Mouse (Mus musculus) lung, embryonic 15.5 days (tissue): ENCODE results near the gene Cd22. TPM values are rescaled to one million over a fixed set of nuclear protein-coding genes. Genes with fewer than 3 reads are reported as not detected.
"Not testable (repeated sequence)": the region's sequence is repeated elsewhere in the genome, so short reads cannot be mapped to it uniquely, and the experiment has no call there.

ENCODE experiments used
- ATAC-seq: fragments of 200-750 bp; cut with Nextera tagmentation; 2 replicates; pipeline ENCODE4 v1.8.0; 2017; ENCODE audit warnings: moderate number of reproducible peaks, borderline replicate concordance; ENCODE audit not compliant: low FRiP score, low TSS enrichment; ENCODE audit errors: extremely low read depth
- H3K27ac ChIP-seq: fragments of 300-500 bp; sonication (generic); 2 replicates; pipeline ENCODE4 v1.5.1; 2015; ENCODE audit warnings: moderate library complexity, mild to moderate bottlenecking, inconsistent platforms
- H3K27me3 ChIP-seq: fragments of 300-500 bp; sonication (generic); 2 replicates; pipeline ENCODE4 v1.6.1; 2015; ENCODE audit warnings: inconsistent platforms
- H3K36me3 ChIP-seq: fragments of 300-500 bp; sonication (generic); 2 replicates; pipeline ENCODE4 v1.6.1; 2015; ENCODE audit warnings: inconsistent platforms
- H3K4me1 ChIP-seq: fragments of 300-500 bp; sonication (generic); 2 replicates; pipeline ENCODE4 v1.6.1; 2015; ENCODE audit warnings: inconsistent platforms
- H3K4me2 ChIP-seq: fragments of 300-500 bp; sonication (generic); 2 replicates; pipeline ENCODE4 v1.6.1; 2015; ENCODE audit warnings: inconsistent platforms, mild to moderate bottlenecking, moderate library complexity
- H3K4me3 ChIP-seq: fragments of 300-500 bp; sonication (generic); 2 replicates; pipeline ENCODE4 v1.5.1; 2015; ENCODE audit warnings: mild to moderate bottlenecking, inconsistent platforms
- H3K9ac ChIP-seq: fragments of 300-500 bp; sonication (generic); 2 replicates; pipeline ENCODE4 v1.6.1; 2015; ENCODE audit warnings: inconsistent platforms
- H3K9me3 ChIP-seq: fragments of 300-500 bp; sonication (generic); 2 replicates; pipeline ENCODE4 v1.6.1; 2016; ENCODE audit warnings: inconsistent platforms
- WGBS: fragments of 180-500 bp; shearing (Covaris S2); methylation state at CpG from one replicate; pipeline ENCODE4 v1.1.7; 2015; 5-methylcytosine and 5-hydroxymethylcytosine counted together
- polyA plus RNA-seq: library from polyadenylated mRNA; unstranded; fragments of >200 nt; fragmentation: Nextera tagmentation; extraction: Ambion mirVana; gene quantifications from 2 replicates; pipeline ENCODE4 v1.2.1, GENCODE M21; 2015

Gene Cd22
- polyA plus RNA-seq, 1 experiment from 2014 or later: 0.05 TPM

DNA sequence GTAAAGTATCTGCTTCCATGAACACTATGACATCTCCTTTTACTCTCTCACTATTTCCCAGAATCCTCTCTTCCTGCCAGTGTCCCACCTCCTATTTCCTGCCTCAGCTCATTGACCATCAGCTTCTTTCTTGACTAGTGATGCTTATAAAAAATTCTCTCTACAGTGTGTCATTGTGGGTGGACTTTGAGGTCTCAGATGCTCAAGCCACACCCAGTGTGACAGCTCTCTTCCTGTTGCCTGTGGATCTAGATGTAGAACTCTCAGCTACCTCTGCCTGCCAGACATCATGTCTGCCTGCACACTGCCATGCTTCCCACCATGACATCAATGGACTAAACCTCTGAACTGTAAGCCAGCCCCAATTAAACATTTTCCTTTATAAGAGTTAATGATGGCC lies 42.9 kb downstream of the Cd22 start:
- no peaks in the 10 kb centered on the region for H3K27me3 ChIP-seq
- H3K9ac ChIP-seq: no peak overlapping the region
- H3K9me3 ChIP-seq: no peaks in the 10 kb centered on the region
- no peak overlapping the region for H3K27ac ChIP-seq
- ATAC-seq: no peak
- H3K4me3 ChIP-seq: no peak overlapping the region
- no peaks in the 10 kb centered on the region for H3K4me1 ChIP-seq
- no peaks in the 10 kb centered on the region for H3K36me3 ChIP-seq
- no peak overlapping the region for H3K4me2 ChIP-seq

DNA sequence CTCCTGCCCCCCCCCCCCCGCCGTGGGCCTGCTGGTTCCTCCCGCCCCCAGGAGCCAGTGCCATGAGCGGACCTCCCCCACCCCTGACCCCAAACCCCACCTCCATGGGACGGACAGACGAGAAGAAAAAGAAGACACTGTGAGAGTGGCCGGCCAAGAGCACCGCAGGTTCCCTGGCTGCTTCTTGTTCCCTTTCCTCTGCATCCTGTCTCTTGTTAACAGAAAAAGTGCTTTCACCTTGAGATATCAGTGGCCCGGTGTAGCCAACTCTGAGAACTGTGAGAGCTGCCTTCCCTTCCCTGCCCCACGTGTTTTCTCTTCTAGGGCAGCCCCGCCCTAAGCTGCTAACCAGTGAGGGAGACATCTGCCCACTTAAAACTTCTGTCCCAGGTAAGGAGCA lies 47.5 kb downstream of the Cd22 start:
- not testable (repeated sequence) for H3K4me1 ChIP-seq
- WGBS: 24% methylated on average over 8 of the region's 11 CpGs

GRCm38 (mm10) chr7:30832261-30832660 lies 47.9 kb downstream of the Cd22 start:
- 68% methylated on average over 15 of the region's 17 CpGs for WGBS

More for the DNA sequence above, 47.5 kb downstream of the Cd22 start:
- H3K27me3 ChIP-seq, ATAC-seq, H3K4me2 ChIP-seq, H3K9me3 ChIP-seq, H3K9ac ChIP-seq, H3K36me3 ChIP-seq, H3K4me3 ChIP-seq, H3K27ac ChIP-seq: not testable (repeated sequence)

DNA sequence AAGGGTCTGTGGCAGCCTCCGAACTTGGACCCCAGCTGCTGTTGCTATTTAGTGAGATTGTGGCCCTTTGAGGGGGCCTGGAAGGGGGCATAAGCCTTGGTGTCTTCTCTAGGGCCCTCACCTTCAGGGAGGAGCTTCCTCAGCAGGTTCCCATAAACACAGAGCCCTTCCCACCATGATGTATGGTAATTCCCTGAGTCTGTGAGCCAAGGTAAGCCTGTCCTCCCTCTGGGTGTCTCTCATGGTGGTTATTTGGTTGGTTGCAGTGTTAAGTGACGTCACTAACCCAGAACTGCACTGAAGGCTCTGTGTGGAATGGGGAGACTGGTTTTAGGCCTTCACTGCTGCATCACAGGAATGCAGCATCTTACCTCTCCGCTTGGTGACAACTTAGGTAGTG lies 50.7 kb downstream of the Cd22 start:
- no peak overlapping the region for H3K4me2 ChIP-seq
- no peaks in the 10 kb centered on the region for H3K9me3 ChIP-seq
- no peak overlapping the region for H3K4me3 ChIP-seq
- no peaks in the 10 kb centered on the region for H3K36me3 ChIP-seq
- H3K27me3 ChIP-seq: no peaks in the 10 kb centered on the region
- H3K4me1 ChIP-seq: no peaks in the 10 kb centered on the region
- H3K27ac ChIP-seq: no peak overlapping the region
- ATAC-seq: no peak
- no peak overlapping the region for H3K9ac ChIP-seq
- WGBS: 63% methylated on average over 3 of the region's 3 CpGs

More at GRCm38 (mm10) chr7:30832261-30832660, 47.9 kb downstream of the Cd22 start:
- Histone ChIP-seq H3K4me3 (no peak overlapping the region), H3K9me3 (no peaks in the 10 kb centered on the region), H3K27me3 (no peaks in the 10 kb centered on the region), H3K4me1 (no peaks in the 10 kb centered on the region), H3K36me3 (no peaks in the 10 kb centered on the region), H3K9ac (no peak overlapping the region), H3K4me2 (no peak overlapping the region), H3K27ac (no peak overlapping the region)
- ATAC-seq: no peak

GRCm38 (mm10) chr7:30828871-30829270 lies 51.3 kb downstream of the Cd22 start:
- H3K4me3 ChIP-seq, H3K9me3 ChIP-seq: not testable (repeated sequence)

GRCm38 (mm10) chr7:30826660-30827059 lies 53.5 kb downstream of the Cd22 start:
- no peaks in the 10 kb centered on the region for H3K9me3 ChIP-seq
- H3K4me2 ChIP-seq: no peak overlapping the region
- no peak overlapping the region for H3K4me3 ChIP-seq
- no peak overlapping the region for H3K27ac ChIP-seq
- H3K9ac ChIP-seq: no peak overlapping the region
- H3K36me3 ChIP-seq: no peaks in the 10 kb centered on the region
- no peaks in the 10 kb centered on the region for H3K4me1 ChIP-seq
- H3K27me3 ChIP-seq: no peaks in the 10 kb centered on the region
- 86% methylated on average over 10 of the region's 10 CpGs for WGBS
- no peak for ATAC-seq

More at GRCm38 (mm10) chr7:30828871-30829270, 51.3 kb downstream of the Cd22 start:
- H3K27ac ChIP-seq, H3K36me3 ChIP-seq, ATAC-seq, H3K27me3 ChIP-seq, H3K4me1 ChIP-seq, H3K9ac ChIP-seq, H3K4me2 ChIP-seq: not testable (repeated sequence)

DNA sequence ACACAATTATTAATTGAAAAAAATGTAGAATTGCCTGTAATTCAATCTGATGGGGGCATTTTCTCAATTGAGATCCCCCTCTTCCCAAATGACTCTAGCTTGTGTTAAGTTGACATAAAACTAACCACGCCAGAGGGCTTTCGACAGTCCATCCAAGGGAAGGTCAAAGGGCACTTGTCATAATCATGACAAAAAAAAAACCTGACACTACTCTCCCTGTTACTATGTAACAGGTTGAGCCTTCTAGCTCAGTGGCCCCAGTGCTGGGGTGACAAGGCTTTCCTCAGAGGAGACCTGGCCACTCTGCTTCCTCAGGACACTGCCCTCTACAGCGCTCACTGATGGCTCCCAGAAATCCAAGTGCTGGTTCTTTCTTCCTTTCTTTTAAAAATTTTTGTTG lies 55.8 kb downstream of the Cd22 start:
- H3K4me1 ChIP-seq: peaks cover 13% of the 10 kb centered on the region
- no peak overlapping the region for H3K4me2 ChIP-seq
- H3K9ac ChIP-seq: no peak overlapping the region
- no peaks in the 10 kb centered on the region for H3K36me3 ChIP-seq
- H3K27ac ChIP-seq: no peak overlapping the region
- no peak overlapping the region for H3K4me3 ChIP-seq
- no peaks in the 10 kb centered on the region for H3K27me3 ChIP-seq
- no peak for ATAC-seq
- no peaks in the 10 kb centered on the region for H3K9me3 ChIP-seq
- WGBS: 84% methylated on average over 3 of the region's 3 CpGs

GRCm38 (mm10) chr7:30823675-30824074 lies 56.5 kb downstream of the Cd22 start, which contains the start of gene Ffar2:
Ffar2 (minus strand) TSS chr7:30823775.
- Histone ChIP-seq H3K9ac (no peak within 1 kb of the TSS), H3K4me1 (peaks cover 13% of the 10 kb centered on the region), H3K36me3 (no peaks in the 10 kb centered on the region), H3K27me3 (no peaks in the 10 kb centered on the region), H3K9me3 (no peaks in the 10 kb centered on the region), H3K27ac (no peak within 1 kb of the TSS), H3K4me2 (no peak within 1 kb of the TSS), H3K4me3 (no peak within 1 kb of the TSS)
- 79% methylated on average over 18 of the region's 18 CpGs for WGBS
- no peak for ATAC-seq

DNA sequence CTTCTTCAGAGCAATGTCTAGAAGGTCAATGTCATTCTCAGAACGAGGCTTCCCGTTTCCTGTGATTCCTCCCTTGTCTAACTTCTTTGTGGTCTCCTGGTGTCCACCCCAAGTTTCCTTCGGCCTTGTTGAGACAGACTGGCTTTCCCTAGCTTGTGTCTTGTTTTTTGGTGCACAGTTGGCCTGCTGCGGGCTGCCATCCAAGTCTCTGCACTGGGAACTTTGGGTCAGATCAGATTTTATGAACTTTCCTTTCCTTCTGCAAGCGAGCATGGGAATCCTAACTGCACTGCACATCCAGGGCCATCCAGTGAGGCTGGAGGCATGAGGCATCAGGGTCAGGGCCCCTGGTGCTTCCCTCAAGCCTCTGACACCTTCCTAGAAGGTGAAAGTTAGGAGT lies 58.6 kb downstream of the Cd22 start:
- 55% methylated on average over 5 of the region's 5 CpGs for WGBS
- no peaks in the 10 kb centered on the region for H3K27me3 ChIP-seq
- no peaks in the 10 kb centered on the region for H3K9me3 ChIP-seq
- H3K4me3 ChIP-seq: no peak overlapping the region
- H3K4me1 ChIP-seq: peaks cover 13% of the 10 kb centered on the region
- no peak overlapping the region for H3K27ac ChIP-seq
- no peak for ATAC-seq
- H3K9ac ChIP-seq: no peak overlapping the region
- no peak overlapping the region for H3K4me2 ChIP-seq
- no peaks in the 10 kb centered on the region for H3K36me3 ChIP-seq

DNA sequence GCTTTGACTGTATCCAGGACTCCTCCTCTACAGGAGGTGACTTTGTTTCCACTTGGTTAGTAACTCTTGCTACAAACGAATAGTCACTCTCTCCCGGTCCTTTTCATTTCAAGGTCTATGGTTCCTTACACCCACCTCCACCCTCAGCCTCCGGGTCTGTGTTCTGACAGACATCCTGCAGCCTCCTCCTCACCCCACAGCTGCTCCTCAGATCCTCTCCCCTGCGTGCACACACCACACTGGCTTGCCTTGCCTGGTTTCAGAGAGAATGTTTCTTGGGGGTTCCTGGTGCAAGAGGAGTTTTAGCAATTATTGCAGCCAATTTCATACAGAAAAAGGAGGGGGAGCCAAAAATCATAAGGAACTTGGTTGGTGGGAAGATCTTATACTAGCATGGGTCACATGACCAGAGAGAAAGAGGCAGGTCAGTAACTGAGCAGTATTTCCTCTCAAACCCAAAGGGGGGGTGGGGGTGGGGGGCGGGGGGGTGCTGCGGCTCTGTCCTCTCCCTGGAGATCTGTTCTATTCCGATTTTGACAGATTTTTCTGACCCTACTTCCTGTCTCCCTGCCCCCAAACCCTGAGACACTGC lies 59.2 kb downstream of the Cd22 start:
- Histone ChIP-seq H3K4me2 (no peak overlapping the region), H3K9ac (no peak overlapping the region), H3K4me1 (peaks cover 13% of the 10 kb centered on the region), H3K4me3 (no peak overlapping the region), H3K9me3 (no peaks in the 10 kb centered on the region), H3K36me3 (no peaks in the 10 kb centered on the region), H3K27me3 (no peaks in the 10 kb centered on the region), H3K27ac (no peak overlapping the region)
- 45% methylated on average over 7 of the region's 7 CpGs for WGBS
- no peak for ATAC-seq

GRCm38 (mm10) chr7:30820131-30820530 lies 60.0 kb downstream of the Cd22 start:
- Histone ChIP-seq H3K9ac (no peak overlapping the region), H3K9me3 (no peaks in the 10 kb centered on the region), H3K27ac (no peak overlapping the region), H3K36me3 (no peaks in the 10 kb centered on the region), H3K4me2 (no peak overlapping the region), H3K27me3 (no peaks in the 10 kb centered on the region), H3K4me3 (no peak overlapping the region), H3K4me1 (peaks cover 13% of the 10 kb centered on the region)
- no peak for ATAC-seq
- 42% methylated on average over 6 of the region's 6 CpGs for WGBS
